Mouse (Mus musculus) ES-Bruce4 (cell line): Measurements from ENCODE around the gene Pdzd7. TPM values are rescaled to one million over a fixed set of nuclear protein-coding genes. Genes with fewer than 3 reads are reported as not detected.

Experiments
- H3K27ac ChIP-seq: 2 replicates; pipeline ENCODE4 v1.5.1; 2012; ENCODE audit warnings: low read length, inconsistent platforms; ENCODE audit not compliant: insufficient read depth
- H3K27me3 ChIP-seq: 2 replicates; pipeline ENCODE4 v1.6.1; 2012; ENCODE audit warnings: mild to moderate bottlenecking, low read length, inconsistent platforms; ENCODE audit not compliant: control insufficient read depth, poor library complexity, insufficient read depth, severe bottlenecking
- H3K36me3 ChIP-seq: 2 replicates; pipeline ENCODE4 v1.6.1; 2012; ENCODE audit warnings: inconsistent platforms, mild to moderate bottlenecking, low read length, moderate library complexity; ENCODE audit not compliant: control insufficient read depth, poor library complexity, insufficient read depth, severe bottlenecking
- H3K4me1 ChIP-seq: one replicate; pipeline ENCODE4 v1.8.1; 2011; ENCODE audit warnings: low read length; ENCODE audit not compliant: control insufficient read depth, insufficient read depth
- H3K4me3 ChIP-seq: 2 replicates; pipeline ENCODE4 v1.5.1; 2011; ENCODE audit warnings: low read depth, mild to moderate bottlenecking, low read length
- H3K9ac ChIP-seq: 2 replicates; pipeline ENCODE4 v1.6.1; 2012; ENCODE audit warnings: low read depth, mild to moderate bottlenecking, inconsistent platforms; ENCODE audit not compliant: poor library complexity, severe bottlenecking
- H3K9me3 ChIP-seq: replicated peaks from 2 replicates; pipeline ENCODE4 v1.6.1; 2012; ENCODE audit warnings: mild to moderate bottlenecking, low read length, inconsistent platforms; ENCODE audit not compliant: control insufficient read depth, poor library complexity, insufficient read depth, severe bottlenecking
- CTCF ChIP-seq: IDR thresholded peaks from one replicate; pipeline ENCODE4 v1.8.1; 2011; ENCODE audit warnings: low read depth, low read length
- EP300 ChIP-seq: IDR thresholded peaks from 2 replicates; pipeline ENCODE4 v1.6.1; 2011; ENCODE audit warnings: low read depth, low read length; ENCODE audit not compliant: insufficient read depth
- POLR2A ChIP-seq: IDR thresholded peaks from one replicate; pipeline ENCODE4 v1.8.1; 2011; ENCODE audit warnings: low read length; ENCODE audit not compliant: insufficient read depth
- polyA plus RNA-seq: library from polyadenylated mRNA; stranded (reverse); fragments of >200 nt; gene quantifications from 2 replicates; pipeline ENCODE4 v1.2.4, GENCODE M21; 2011; ENCODE audit warnings: low read depth; ENCODE audit not compliant: missing spikeins, insufficient read depth, insufficient read length

Pdzd7 gene
- polyA plus RNA-seq, 1 experiment: 1.3 TPM

DNA sequence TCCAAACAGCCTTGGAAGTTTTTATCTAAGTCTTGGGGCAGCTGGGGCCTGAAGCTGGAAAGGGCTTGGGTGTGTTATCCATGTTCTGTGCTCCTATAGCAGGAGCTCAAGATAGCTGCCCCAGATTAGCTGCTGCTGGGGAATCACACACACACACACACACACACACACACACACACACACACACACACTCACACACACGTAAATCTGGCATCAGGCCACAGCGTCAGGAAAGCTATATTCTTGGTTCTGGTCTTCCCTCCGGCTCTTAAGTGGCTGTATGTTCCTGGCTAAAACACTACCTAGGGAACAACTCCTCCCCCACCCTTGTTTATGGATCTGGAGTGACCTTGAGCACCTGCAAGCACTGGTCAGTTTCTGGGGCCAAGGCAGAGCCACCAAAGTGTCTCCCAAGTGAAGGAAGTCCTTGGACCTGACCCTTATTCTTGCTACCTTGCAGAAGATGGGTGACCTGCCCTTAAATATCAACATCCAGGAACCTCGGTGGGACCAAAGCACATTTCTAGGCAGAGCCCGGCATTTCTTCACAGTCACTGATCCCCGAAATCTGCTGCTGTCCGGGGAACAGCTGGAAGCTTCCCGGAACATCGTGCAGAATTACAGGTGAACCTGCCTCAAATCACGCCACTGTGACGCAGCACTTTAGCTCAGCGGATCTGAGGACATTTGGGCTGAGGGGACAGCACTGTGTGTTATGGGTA lies 3.3 kb upstream of the Pdzd7 start:
- H3K27ac ChIP-seq: no peak overlapping the region
- peaks cover 2% of the 10 kb centered on the region for H3K4me1 ChIP-seq
- no peak overlapping the region for H3K4me3 ChIP-seq
- no peak for TF ChIP-seq POLR2A
- TF ChIP-seq EP300: no peak
- no peak for TF ChIP-seq CTCF
- no peaks in the 10 kb centered on the region for H3K36me3 ChIP-seq
- H3K9me3 ChIP-seq: no peaks in the 10 kb centered on the region
- no peak overlapping the region for H3K9ac ChIP-seq
- no peaks in the 10 kb centered on the region for H3K27me3 ChIP-seq

DNA sequence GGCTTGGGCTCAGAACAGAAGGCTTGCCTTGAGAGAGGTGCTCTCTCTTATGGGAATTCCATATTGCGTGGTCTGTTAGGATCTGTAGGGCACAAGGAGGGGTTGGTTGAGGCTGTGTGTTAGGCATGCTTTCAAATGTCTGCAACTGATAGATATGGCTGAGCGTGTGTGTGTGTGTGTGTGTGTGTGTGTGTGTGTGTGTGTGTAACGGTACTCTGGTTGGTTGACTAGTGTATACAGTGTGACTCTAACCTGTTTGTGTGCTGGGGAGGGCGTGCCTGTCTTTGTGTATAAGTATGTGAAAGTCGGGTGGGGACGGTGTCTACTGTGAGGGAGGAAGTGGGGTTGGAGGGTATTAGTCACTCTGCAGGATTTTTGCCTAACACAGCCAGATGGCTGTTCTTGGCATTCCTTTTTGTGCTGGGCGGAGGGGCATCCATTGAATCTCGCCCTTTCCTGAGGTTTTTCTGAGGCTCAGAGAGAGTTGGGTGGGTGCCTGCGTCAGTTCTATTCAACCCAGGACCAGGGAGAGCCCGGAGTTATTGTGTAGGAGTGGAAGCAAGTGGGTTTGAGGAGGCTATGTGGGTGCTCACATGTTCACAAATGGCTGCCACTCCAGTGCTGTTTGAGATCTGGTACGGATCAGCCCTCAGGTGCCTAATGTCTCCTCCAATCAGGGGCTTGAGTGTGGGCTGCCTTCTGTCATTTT lies 2.6 kb upstream of the Pdzd7 start:
- Histone ChIP-seq H3K36me3 (no peaks in the 10 kb centered on the region), H3K4me1 (peaks cover 2% of the 10 kb centered on the region), H3K9me3 (no peaks in the 10 kb centered on the region), H3K9ac (no peak overlapping the region; the same call in 1 of the 2 replicates), H3K27ac (no peak overlapping the region), H3K4me3 (peak overlapping the region; percentile 61), H3K27me3 (no peaks in the 10 kb centered on the region)
- TF ChIP-seq EP300: no peak
- TF ChIP-seq CTCF: no peak
- no peak for TF ChIP-seq POLR2A

DNA sequence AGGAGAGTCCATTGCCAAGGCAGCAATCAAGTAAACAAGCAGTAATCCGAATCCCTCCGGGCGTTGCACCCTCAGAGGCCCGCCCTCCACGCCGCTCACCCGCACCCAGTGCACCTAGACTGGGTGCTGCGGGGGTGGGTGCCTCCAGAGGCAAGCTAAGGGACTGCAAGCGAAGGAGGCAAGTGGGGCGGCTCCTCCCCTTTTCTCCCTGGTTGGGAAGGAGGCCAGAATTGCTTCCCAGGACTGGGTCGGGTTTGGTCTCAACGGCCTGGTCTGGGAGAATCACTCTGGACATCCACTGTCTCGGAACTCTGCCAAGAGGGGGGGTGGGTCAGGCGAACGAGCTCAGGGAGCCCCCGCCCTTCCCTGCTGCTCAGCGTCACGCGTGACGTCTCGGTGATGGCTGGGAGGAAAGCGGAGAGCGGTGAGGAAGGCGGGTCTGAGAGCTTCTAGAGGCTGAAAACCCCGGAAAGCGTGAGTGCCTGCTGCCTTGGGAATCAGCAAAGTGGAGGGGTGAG lies 2.0 kb upstream of the Pdzd7 start, which contains the start of gene Sfxn3:
Gene Sfxn3 (plus strand): TSS at position 87 of the 518 bp plus-strand sequence.
- Histone ChIP-seq H3K27me3 (no peaks in the 10 kb centered on the region), H3K36me3 (no peaks in the 10 kb centered on the region), H3K27ac (no peak within 1 kb of the TSS), H3K4me3 (peak within 1 kb of the TSS; percentile 61), H3K9me3 (no peaks in the 10 kb centered on the region), H3K4me1 (peaks cover 2% of the 10 kb centered on the region), H3K9ac (no peak within 1 kb of the TSS; the same call in 1 of the 2 replicates)
- TF ChIP-seq CTCF (peak; percentile 34), EP300 (no peak)

DNA sequence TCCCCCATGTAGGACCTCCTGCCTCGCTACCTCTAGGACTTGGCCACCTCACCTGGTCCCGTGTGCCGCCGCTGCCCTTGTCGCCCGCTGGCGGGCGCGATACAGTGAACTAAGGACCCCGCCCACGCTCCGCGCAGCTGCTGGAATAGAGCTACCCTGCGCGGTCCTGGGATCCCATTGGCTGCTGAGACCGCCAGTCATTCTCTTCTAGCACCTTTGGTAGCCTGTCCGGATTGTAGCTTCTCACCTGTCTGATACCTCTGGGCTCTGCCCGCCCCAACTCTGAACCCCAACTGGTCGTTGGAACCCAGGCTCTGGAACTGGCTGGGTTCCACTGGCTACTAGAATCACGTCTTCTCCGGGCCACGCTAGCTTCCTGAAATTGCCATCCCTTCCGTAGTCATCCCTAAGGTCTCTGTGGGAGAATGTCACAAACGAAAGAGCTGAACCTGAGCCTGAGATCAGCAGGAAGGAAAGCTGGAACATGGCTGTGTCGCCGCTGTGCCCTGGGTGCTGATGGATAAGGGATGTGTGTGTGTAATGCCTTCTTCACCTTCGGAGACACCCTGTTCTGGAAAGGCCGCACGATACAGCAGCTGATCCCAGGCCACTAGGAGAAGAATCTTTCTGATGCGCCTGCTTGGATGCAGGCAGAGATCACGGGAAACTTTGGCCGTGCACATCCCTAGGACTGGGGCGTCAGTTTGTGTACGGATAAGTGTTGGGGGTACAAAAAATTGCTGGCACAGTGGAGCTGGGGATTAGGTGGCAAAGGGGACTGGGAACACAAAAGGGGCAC lies 1.2 kb upstream of the Pdzd7 start:
- no peaks in the 10 kb centered on the region for H3K36me3 ChIP-seq
- peaks cover 2% of the 10 kb centered on the region for H3K4me1 ChIP-seq
- no peak overlapping the region for H3K27ac ChIP-seq
- TF ChIP-seq EP300: no peak
- no peak for TF ChIP-seq POLR2A
- no peak for TF ChIP-seq CTCF
- peak overlapping the region; percentile 24 for H3K4me3 ChIP-seq
- H3K9ac ChIP-seq: no peak overlapping the region
- H3K27me3 ChIP-seq: no peaks in the 10 kb centered on the region
- no peaks in the 10 kb centered on the region for H3K9me3 ChIP-seq

DNA sequence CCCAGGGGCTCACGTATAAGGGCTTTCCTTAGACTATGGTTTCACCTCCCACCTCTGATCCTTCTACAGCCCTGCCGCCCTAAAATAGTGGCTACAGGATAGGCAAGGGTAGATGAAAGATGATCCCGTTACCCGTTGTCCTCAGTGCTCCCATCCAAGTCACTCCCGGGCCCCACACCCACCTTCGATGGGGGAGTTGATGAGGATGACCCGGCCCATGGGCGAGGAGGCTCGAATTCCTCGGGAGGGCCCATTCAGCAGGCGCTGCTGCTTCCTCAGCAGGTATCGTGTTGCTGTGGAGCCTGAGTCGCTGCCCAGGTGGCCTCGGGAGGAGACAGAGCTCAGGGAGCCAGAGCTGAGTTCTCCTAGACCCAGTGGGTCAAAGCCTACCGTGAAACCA lies 281 bp downstream of the Pdzd7 start:
- Histone ChIP-seq H3K27ac (no peak overlapping the region), H3K9me3 (no peaks in the 10 kb centered on the region), H3K4me3 (no peak overlapping the region), H3K4me1 (peaks cover 2% of the 10 kb centered on the region), H3K27me3 (no peaks in the 10 kb centered on the region), H3K36me3 (no peaks in the 10 kb centered on the region), H3K9ac (no peak overlapping the region)
- TF ChIP-seq CTCF (no peak), EP300 (no peak), POLR2A (no peak)

DNA sequence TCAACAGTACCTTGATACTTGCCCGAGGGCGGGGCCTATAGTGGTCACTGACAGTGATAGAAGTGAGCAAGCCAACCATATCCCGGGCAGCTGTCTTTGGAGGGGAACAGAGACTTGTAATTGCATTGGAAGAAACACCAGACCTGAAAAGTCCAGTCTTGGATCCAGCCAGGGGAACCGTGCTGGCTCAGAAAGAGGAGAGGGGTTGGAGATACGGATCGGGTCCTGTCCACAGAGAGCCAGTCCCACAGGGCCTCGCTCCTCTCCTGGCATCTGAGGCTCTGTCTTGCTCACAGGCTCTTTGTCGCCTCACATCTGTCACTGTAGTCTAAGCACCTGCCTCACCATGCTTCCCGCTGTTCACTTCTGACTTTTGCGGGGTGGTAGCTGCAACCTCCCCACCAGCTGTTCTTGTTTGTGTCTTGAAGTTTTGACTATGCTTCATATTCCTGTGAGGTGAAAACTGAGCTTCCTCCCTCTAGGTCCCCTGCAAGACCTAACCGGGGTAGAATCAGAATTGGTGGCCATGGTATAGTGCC lies 1.1 kb downstream of the Pdzd7 start:
- no peak overlapping the region for H3K27ac ChIP-seq
- H3K36me3 ChIP-seq: no peaks in the 10 kb centered on the region
- no peaks in the 10 kb centered on the region for H3K27me3 ChIP-seq
- H3K4me3 ChIP-seq: no peak overlapping the region
- H3K4me1 ChIP-seq: peaks cover 2% of the 10 kb centered on the region
- H3K9ac ChIP-seq: no peak overlapping the region
- no peak for TF ChIP-seq EP300
- no peak for TF ChIP-seq CTCF
- no peak for TF ChIP-seq POLR2A
- H3K9me3 ChIP-seq: no peaks in the 10 kb centered on the region
